Mouse (Mus musculus) ovary, postnatal 10 days (tissue): ENCODE data around the gene Cdv3.
"Not testable (repeated sequence)": the region's sequence is repeated elsewhere in the genome, so short reads cannot be mapped to it uniquely, and the experiment has no call there.

Source experiments
- DNase-seq: peaks from one replicate; pipeline ENCODE4 v3.0.0; 2022; ENCODE audit warnings: low spot score

Cdv3 gene

GRCm38 (mm10) chr9:103372271-103373010 is 6.8 kb upstream of the Cdv3 start:
- DNase-seq, result no peak

- DNase-seq, result no peak
Observed at GRCm38 (mm10) chr9:103369951-103370350, 4.3 kb upstream of the Cdv3 start.

- no peak for DNase-seq
Observed at GRCm38 (mm10) chr9:103366356-103366755, 716 bp upstream of the Cdv3 start.

- peak; percentile 21 for DNase-seq
Observed at GRCm38 (mm10) chr9:103364601-103365289, 895 bp downstream of the Cdv3 start.

GRCm38 (mm10) chr9:103363730-103364417 is 1.8 kb downstream of the Cdv3 start:
- no peak for DNase-seq

- no peak for DNase-seq
Observed at GRCm38 (mm10) chr9:103363088-103363487, 2.6 kb downstream of the Cdv3 start.

GRCm38 (mm10) chr9:103360642-103361041 is 5.0 kb downstream of the Cdv3 start:
- DNase-seq, result no peak

GRCm38 (mm10) chr9:103358545-103358944 is 7.1 kb downstream of the Cdv3 start:
- DNase-seq, result no peak

GRCm38 (mm10) chr9:103357893-103358292 is 7.7 kb downstream of the Cdv3 start:
- DNase-seq, result no peak

- not testable (repeated sequence) for DNase-seq
Observed at GRCm38 (mm10) chr9:103353500-103354260, 12.0 kb downstream of the Cdv3 start.

- no peak for DNase-seq
Observed at GRCm38 (mm10) chr9:103348791-103349190, 16.8 kb downstream of the Cdv3 start.

- no peak for DNase-seq
Observed at GRCm38 (mm10) chr9:103347996-103348490, 17.6 kb downstream of the Cdv3 start.

- no peak for DNase-seq
Observed at GRCm38 (mm10) chr9:103347045-103347444, 18.6 kb downstream of the Cdv3 start.

- DNase-seq, result no peak
Observed at GRCm38 (mm10) chr9:103336912-103337311, 28.7 kb downstream of the Cdv3 start.

GRCm38 (mm10) chr9:103332663-103333062 is 33.0 kb downstream of the Cdv3 start:
- DNase-seq, result no peak

- no peak for DNase-seq
Observed at GRCm38 (mm10) chr9:103326449-103326848, 39.2 kb downstream of the Cdv3 start.

- DNase-seq, result no peak
Observed at GRCm38 (mm10) chr9:103324678-103325077, 41.0 kb downstream of the Cdv3 start.

GRCm38 (mm10) chr9:103309832-103310231 is 55.8 kb downstream of the Cdv3 start:
- no peak for DNase-seq

- peak; percentile 37 for DNase-seq
Observed at GRCm38 (mm10) chr9:103305332-103306041, 60.2 kb downstream of the Cdv3 start.

- peak; percentile 76 for DNase-seq
Observed at GRCm38 (mm10) chr9:103304927-103305326, 60.7 kb downstream of the Cdv3 start, which contains the start of the genes 1300017J02Rik and Topbp1. 1300017J02Rik (minus strand) TSS chr9:103305082. Topbp1 (plus strand) TSS chr9:103305215.
